Mouse (Mus musculus) CH12F3 (cell line): ENCODE results near the gene Pdcd1.
"Not testable (repeated sequence)": the region's sequence is repeated elsewhere in the genome, so short reads cannot be mapped to it uniquely, and the experiment has no call there.

ENCODE experiments used
- in situ Hi-C: fragments of 300-500 bp; cut with MboI; formaldehyde crosslinking; loops from 2 replicates; pipeline ENCODE4 v1.14.3; 2020; ENCODE audit warnings: low sequenced_read_pairs

Gene Pdcd1

DNA sequence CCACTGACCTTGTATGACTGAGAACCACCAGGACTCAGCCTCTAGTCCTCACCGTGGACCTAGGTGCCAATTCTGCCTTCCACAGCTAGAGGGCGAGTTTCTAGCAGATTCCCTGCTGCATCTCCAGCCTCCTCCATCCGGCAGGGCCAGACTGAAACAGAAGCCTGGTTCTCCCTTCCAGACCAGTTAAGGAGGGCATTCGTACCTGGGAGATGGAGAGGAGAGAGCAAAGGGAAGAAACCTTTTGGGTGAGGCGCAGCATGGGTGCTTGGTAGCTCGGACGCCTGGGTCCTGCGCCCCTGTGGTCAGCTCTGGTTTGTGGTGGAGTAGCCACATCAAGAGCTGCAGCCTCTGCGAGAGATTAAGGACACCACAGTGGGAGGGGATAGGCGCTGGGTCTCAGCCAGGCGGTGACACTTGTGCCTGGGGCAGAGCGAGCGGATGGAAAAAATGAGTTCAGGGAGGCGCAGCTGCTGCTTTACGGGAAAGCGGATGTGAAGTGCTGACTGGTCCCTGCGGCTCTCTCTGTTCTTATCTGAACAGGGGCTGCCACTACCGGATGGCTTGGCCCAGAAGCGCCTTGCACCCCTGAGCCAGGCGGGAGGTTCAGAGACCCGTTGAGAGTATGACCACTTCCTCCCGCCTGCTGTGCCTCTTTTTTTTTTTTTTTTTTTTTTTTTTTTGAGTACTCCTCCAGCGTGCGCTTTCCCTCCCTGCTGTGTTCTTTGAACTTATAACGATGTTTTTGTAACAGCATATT, 17.2 kb downstream of the Pdcd1 start:
- in situ Hi-C loops: no loop called here

DNA sequence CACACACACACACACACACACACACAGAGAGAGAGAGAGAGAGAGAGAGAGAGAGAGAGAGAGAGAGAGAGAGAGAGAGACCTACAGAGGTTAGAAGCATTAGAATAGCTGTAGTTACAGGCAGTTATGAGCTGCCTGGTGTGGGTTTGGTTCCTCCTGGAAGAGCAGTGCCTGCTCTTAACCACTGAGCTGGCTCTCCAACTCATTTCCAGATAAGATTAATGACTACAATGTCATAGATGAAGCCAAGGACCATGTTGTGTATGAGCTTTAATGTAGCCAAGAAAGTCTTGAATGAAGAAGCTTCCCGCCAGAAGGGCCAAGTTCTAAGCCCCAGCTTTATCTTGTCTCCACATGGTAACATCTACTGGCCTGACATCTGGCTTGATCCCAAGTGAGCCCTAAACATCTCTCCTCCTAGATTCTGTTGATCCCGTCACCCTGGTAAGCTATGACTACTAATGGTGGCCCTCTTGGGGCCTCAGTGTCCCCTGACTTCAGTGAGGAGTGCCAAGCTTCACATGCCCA, 19.2 kb downstream of the Pdcd1 start:
- in situ Hi-C loops: no loop called here

DNA sequence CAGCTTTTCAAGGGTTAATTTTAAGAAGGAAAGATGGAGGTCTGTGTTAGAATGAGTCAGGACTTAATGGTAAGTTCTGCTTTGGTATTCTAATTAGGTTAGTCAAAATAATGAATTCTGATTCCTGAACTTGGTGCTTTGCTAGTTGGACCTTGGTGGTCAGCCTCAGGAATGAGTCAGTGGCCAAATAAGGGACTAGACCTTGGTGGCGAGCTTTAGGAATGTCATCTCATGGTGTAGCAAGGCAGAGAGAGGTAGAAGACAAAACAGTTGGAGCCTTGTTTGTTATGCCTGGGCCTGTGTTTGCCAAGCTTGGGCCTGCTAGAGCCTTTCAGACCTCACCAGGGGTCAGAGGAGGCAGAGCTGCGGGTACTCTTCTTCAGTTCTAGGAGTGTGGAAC, 23.6 kb downstream of the Pdcd1 start:
- in situ Hi-C loops: no loop called here

DNA sequence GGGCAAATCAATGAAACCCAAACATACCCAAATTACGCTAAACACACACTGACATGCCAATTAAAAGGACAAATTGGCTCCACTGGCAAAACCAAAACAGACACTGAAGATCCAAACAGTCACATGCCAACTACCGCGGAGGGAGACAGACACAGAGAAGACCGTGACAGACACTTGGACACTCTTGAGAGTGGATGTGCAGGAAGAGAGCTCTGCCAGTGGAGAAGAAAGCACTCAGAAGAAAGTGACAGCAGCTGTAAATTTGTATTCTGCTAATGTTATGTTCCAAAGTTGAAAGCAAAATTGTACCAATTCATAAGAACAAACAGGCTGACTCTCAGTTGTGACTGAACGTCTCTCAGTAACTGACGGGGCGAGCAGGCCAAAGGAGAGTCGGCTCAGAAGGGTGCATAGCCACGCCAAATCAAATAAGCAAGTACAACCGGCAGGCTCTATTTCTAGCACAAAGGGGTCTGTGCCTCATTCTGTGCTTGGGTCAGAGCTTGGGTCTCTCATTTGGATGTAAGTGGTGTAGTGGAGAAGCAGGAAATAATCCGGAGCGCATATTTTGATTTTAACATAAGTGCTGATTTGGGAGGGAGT, 24.7 kb downstream of the Pdcd1 start:
- in situ Hi-C loops: no loop called here

DNA sequence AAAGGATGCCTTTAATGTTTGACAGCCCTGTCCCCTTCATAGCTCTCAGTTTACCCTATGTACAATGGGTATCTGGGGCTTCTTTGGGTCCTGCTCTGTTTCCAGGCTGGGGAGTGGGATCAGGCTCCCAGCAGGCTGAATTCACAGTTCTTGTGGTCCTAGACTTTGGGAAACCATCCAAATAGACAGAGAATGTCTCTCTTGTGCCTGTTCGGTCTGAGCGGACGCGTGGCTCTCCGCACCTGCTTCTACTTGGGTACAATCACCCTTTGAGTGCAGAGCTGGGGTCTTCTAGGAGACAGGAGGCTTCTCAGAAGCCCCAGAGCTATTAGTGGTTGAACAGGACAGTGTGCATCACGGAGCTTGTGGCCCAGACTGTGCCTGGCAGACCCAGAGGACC, 32.2 kb downstream of the Pdcd1 start, which contains the start of gene Neu4:
Neu4 (plus strand) TSS at position 301 of the 400 bp plus-strand sequence.
- in situ Hi-C loops: no loop called here

DNA sequence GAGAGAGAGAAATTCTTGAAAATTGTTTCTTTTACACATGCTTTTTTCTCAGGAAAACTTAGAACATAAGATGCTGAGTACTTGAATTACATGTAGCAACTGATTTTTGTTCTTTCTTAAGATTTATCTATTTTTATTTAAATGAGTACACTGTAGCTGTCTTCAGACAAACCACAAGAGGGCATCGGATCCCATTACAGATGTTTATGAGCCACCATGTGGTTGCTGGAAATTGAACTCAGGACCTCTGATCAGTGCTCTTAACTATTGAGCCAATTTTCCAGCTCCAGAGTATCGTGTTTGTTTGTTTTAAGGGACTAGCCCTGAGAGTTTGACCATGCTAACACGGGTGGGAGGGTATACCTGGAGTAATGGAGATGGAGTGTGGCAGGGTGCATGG, 40.7 kb downstream of the Pdcd1 start:
- in situ Hi-C loops: no loop called here

DNA sequence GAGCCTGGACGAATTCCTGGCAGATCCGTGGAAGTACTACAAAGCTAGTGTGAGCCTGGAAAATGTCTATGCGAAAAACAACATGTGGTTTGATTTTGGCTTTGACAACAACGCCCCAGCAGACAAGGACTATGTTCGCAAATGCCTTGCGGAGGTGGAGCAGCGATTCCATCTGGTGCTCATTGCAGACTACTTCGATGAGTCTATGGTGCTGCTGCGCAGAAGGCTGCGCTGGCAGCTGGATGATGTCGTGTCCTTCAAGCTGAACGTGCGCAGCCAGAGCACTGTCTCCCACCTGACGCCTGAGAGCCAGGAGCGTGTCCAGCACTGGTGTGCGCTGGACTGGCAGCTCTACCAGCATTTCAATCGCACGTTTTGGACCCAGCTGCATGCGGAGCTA, 43.5 kb downstream of the Pdcd1 start:
- in situ Hi-C loops: not testable (repeated sequence)

DNA sequence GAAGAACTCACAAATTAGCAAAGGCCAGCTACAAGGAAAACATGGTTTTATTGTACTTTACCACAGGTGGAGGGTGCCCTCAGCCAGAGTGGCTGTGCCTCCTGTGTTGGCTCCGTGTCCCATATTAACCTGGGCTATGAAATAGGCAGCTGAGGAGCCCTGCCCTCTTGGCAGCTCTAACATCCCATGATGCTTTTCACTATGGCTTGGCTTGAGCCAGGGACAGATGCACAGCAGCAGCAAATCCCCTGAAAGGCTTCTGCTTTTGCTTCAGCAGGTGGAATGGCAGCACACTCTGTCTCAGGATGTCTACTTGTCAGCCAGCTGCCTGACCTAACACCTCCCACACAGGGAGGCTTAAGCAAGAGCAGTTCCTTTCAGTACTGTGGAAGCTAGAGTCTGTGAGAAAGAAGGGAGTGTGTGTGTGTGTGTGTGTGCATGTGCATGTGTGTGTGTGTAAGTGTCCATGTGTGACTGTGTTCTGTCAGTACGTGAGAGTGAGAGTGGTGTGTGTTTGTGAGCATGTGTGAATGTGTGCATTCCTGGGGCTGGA, 46.3 kb downstream of the Pdcd1 start:
- in situ Hi-C loops: not testable (repeated sequence)

DNA sequence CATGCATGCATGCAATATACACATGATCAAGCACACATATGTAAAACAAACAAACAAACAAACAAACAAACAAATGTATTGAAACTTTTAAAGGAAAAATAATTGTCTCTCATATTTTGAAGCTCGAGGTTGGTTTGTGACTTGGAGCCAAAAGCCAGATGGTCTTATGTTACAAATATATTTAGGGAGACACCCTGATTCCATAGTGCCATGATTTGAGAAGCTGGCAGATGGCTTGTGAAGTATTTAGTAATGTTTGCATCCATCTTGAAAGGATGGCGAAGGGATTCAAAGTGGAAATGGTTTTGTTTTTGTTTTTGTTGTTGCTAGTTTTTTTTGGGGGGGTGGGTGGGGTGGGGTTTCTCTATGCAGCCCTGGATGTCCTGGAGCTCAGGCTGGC, 51.3 kb downstream of the Pdcd1 start:
- in situ Hi-C loops: no loop called here

DNA sequence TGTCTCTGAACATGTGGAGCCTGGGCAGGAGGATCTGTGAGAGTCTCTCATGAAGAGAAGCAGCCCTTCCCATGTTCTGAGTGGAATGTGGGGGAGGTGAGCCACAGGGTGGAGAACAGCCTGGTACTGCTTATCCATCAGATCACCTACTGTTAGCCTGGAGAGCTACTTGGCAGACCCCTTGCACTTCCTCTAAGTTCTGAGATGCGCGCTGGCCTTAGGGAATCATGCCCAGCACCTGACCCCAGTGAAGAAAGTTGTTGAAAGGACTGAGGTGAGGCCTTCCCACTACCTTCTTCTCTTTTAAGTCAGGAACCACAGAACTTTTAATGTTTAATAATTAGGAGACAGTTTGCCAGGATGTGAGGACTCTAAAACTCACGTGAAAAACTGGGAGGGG, 60.9 kb downstream of the Pdcd1 start:
- in situ Hi-C loops: loop anchor here (25.0 kb wide), 1 partner anchor 96 kb away; no protein-coding TSS in a partner anchor

DNA sequence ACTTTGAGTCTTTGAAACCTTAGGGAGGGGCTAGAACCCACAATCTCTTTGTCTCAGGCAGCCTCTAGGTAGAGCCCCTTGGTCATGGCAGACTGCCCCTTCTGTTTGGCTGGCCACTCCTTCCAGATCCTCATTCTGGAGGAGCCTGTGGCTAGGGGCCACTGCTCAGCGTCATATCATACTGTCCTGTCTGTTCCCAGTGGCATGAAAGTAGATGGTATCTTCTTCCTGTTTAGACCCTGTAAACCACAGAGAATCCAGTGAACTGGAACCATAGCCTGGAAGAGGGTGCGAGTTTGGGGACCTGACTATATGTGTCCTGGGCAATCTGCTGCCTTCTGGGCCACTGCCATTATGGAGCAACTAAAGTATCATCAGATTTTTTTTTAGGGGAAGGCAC, 61.3 kb downstream of the Pdcd1 start:
- in situ Hi-C loops: loop anchor here (25.0 kb wide), 1 partner anchor 96 kb away; no protein-coding TSS in a partner anchor

DNA sequence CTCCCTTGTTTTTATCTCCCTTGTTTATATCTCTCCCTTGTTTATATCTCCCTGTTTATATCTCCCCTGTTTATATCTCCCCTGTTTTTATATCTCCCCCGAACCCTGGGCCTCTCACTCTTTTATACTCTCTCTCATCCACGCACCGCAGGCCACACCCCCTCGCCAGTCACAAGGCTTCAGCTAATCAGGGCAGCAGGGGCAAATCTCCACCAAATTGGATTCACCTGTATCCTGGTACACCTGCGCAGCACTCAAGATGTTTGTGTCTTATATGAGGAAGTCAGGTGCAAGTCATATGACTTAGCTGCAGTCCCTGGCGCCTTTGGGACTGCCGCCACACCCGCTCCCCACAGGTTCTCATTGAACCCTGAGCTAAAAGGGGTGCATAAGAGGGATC, 62.1 kb downstream of the Pdcd1 start, which contains the start of gene Gal3st2c:
Gal3st2c (plus strand) TSS at position 301 of the 400 bp plus-strand sequence.
- in situ Hi-C loops: loop anchor here (25.0 kb wide), 1 partner anchor 97 kb away; no protein-coding TSS in a partner anchor

DNA sequence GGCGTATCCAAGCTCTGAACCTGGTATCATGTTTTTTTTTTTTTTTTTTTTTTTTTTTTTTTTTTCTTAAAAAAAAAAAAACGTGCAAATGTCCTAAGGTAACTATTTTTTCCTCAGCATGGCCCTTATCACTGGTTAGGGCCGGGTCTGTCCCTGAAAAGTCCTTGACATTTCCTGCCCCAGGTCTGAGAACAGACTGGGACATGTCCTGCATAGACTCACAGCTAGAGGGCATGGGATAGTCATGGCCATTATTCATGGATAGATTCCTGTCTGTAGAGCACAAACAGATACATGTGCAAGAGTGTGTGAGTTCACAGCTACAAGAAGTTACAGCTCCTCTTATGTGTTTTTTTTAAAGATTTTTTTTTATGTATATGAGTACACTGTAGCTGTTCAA, 63.6 kb downstream of the Pdcd1 start:
- in situ Hi-C loops: loop anchor here (25.0 kb wide), 1 partner anchor 99 kb away; no protein-coding TSS in a partner anchor
